Mouse (Mus musculus) embryo, embryonic 9.5 days (tissue): ENCODE data around the gene Mgat4b.
A peak's percentile ranks its signal among the peaks of the same experiment; 100 is the strongest.
"Not testable (repeated sequence)": the region's sequence is repeated elsewhere in the genome, so short reads cannot be mapped to it uniquely, and the experiment has no call there.

Experiments used
- DNase-seq: peaks from one replicate; pipeline ENCODE4 v3.0.0-alpha.2; 2017; ENCODE audit errors: extremely low spot score

Gene Mgat4b

DNA sequence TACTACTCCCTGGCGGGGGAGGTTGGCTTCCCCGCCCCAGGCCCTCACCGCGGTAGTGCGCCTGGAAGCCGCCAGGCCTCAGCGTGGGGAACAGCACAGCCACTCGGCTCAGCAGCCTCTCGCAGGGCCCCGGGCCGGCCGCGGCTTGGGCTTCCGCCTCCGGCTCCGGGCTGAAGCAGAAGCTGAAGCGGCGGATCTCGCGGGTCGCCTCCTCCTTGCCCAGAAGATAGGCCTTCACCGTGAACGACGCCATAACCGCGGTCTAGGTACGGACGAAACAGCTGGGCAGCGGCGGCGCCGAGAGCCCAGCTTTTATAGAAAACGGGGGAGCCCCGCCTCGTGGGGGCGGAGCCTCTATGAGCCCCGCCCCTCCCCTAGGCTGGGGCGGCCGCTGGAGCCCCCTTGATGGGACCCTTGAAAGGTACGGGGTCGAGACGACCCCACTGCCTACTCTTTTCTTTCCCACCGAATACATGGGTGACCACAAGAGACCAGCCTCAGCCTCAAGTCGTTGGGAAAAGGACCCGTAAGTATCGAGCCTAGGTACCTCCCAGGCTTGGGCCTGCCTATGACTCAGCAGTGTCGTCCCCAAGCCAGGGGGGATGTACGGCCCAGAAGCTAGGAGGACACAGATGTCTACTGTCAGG lies at the start of gene Mgat4b, which contains the start of gene Sqstm1:
TSS of gene Mgat4b (plus strand) at position 386 of the 647 bp plus-strand sequence.
TSS of gene Sqstm1 (minus strand) at position 323 of the 647 bp plus-strand sequence.
- DNase-seq, result peak; percentile 86

DNA sequence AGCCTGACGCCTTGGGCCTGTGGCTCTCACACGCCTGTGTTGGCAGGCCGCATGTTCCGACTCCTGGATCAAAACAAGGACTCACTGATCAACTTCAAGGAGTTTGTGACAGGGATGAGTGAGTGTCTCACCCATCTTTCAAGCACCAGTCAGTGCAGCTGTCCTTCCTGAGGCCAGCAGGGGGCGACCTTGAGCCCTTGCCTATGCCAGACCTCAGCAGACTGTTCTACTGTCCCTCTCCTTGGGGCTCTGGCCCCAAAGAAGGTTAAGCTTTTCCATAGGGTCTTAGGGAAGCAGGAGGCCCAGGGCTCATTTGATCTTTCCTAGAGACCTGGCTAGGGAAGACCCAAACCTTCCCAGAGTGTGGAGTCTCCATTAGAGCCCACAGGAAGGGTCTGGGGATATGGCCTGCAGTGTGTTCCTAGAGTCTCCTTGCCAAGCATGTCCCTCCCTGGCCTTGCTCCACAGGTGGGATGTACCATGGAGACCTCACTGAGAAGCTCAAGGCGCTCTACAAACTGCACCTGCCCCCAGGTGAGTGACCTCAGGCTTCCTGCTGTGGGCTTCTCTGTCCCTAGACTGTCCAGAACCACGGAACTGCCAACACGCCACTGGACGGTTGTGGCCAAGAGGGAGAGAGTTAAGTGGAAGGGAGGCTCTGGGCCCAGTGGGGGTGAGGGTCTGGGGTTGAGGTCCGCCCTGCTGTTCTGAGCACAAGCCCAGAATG lies 48.9 kb upstream of the Mgat4b start:
- DNase-seq, result peak; percentile 48

- no peak for DNase-seq
Observed at GRCm38 (mm10) chr11:50162338-50163050, 48.2 kb upstream of the Mgat4b start.

- DNase-seq, result no peak
Observed at GRCm38 (mm10) chr11:50168352-50168751, 42.3 kb upstream of the Mgat4b start.

- DNase-seq, result not testable (repeated sequence)
Observed at GRCm38 (mm10) chr11:50174111-50174729, 36.5 kb upstream of the Mgat4b start, which contains the start of gene Mrnip. Gene Mrnip (plus strand): TSS chr11:50174444.

- peak; percentile 98 for DNase-seq
Observed at GRCm38 (mm10) chr11:50174730-50175187, 35.9 kb upstream of the Mgat4b start.

DNA sequence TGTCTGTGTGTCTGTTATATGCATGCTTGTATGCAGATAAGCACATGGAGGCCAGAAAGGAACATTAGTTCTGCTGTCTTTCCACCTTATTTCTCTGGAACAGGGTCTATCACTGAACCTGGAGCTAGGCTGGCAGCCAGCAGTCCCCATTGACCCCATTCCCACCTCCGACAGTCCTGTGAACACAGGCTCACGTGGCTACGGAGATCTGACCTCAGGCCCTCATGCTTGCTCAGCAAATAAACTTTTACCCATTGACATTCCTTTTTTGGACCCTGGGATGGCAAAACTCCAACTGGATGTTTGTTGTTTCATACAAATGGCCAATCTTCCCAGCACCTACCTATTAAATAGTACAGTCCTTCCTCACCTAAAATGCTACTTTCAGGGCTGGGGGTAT lies 34.3 kb upstream of the Mgat4b start:
- no peak for DNase-seq

DNA sequence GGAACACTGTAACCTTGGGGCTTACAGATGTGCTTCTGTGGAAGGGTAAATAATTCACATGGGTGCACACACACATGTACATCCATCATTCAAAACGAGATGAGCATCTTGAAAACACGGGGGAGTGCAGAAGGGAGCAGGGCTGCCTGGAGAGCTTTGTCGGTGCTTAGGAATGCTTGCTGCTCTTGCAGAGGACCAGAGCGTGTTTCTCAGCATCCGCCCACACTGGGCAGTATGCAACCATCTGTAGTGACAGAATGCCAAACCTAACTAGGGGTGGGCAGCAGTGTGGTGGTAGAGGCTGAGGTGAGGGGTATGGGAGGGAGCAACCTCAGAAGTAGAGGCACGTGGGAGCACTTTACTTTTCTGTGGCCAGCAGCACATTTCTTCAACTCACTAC lies 33.6 kb upstream of the Mgat4b start:
- no peak for DNase-seq

GRCm38 (mm10) chr11:50178532-50179488 lies 31.9 kb upstream of the Mgat4b start:
- no peak for DNase-seq

GRCm38 (mm10) chr11:50180478-50181231 lies 30.0 kb upstream of the Mgat4b start:
- no peak for DNase-seq

- no peak for DNase-seq
Observed at GRCm38 (mm10) chr11:50182702-50183101, 28.0 kb upstream of the Mgat4b start.

GRCm38 (mm10) chr11:50184788-50185187 lies 25.9 kb upstream of the Mgat4b start:
- DNase-seq, result no peak

DNA sequence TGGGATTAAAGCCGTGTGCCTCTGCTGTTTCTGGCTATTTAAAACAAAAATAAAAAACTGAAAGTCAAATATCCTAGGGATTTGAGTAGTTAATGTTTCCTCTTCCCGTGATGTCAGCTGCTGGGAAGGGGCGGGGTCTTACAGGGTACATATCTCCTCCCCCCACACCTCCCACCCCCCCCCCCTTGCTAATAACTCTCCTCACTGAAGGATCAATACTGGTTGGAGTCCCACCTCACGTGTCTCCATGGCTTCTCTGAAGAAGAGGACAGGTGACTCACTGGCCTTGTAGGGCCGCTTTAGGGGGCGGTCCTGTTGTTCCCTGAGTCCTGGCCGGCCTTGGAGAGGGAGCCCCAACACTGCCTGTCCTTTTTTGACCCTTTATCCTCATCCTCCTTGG lies 22.0 kb upstream of the Mgat4b start:
- DNase-seq, result no peak

GRCm38 (mm10) chr11:50190362-50190761 lies 20.3 kb upstream of the Mgat4b start:
- DNase-seq, result no peak

DNA sequence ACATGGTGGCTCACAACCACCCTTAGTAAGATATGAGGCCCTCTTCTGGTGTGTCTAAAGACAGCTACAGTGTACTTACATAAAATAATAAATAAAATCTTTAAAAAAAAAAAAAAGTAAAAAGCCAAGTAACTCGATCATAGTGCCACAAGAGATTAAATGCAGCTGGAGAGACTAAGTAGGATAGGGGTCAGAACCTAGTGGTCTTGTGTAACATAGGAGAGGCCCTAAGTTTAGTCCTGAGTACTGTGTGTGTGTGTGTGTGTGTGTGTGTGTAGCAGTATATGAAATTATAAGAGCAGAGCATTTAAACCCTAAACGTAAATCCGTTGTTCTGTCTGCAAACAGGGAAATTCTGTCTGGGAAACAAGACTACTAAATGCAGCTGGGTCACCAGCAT lies 18.4 kb upstream of the Mgat4b start:
- no peak for DNase-seq

GRCm38 (mm10) chr11:50194070-50194469 lies 16.6 kb upstream of the Mgat4b start:
- DNase-seq, result no peak

GRCm38 (mm10) chr11:50194793-50195192 lies 15.9 kb upstream of the Mgat4b start:
- DNase-seq, result no peak

DNA sequence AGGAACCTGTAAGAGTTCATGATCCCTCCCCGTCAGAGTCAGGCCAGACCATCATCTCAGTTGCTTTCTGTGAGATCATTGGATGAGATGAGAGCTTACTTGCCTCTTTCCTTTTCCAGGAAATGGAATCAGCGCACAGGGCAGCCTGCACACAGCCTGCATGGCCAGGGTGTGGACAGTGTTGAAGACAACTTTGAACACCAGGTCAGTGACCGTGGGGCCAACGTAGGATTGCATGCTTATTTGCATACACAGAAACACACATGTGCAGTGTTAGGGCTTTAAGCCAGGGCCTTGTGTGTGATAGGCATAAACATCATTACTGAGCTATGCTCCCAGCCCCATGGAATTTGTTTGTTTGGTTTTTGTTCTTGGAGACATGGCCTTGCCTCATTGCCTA lies 13.2 kb upstream of the Mgat4b start:
- no peak for DNase-seq

DNA sequence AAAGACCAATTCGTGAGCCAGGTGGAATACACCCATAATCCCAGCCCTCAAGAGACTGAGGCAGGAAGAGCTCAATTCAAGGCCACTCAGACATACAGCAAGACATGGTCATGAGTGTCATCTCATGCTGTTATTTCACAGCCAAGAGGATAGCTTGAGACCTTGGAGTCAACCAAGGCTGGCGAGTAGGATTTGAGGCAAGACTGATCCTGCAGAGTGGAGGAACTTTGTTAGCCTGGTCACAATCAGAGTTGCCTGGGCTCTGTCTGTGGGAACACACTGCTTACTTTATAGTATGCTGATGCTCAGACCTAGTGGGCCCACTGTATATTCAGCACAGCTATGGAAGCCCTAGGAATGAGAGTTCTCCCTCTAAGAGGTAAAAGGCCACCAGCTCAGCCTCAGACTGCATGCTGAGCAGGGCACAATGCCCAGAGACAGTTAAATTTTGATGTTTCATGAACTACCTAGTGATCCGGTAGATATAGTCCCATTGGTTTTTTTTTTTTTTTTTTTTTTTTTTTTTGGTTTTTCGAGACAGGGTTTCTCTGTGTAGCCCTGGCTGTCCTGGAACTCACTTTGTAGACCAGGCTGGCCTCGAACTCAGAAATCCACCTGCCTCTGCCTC lies 12.4 kb upstream of the Mgat4b start:
- DNase-seq, result no peak

- DNase-seq, result no peak
Observed at GRCm38 (mm10) chr11:50198916-50199315, 11.8 kb upstream of the Mgat4b start.
